Mouse (Mus musculus) midbrain, embryonic 13.5 days (tissue): Measurements from ENCODE around the gene Rrnad1. TPM values are rescaled to one million over a fixed set of nuclear protein-coding genes. Genes with fewer than 3 reads are reported as not detected.

Source experiments
- ATAC-seq: fragments of 200-750 bp; cut with Nextera tagmentation; 2 replicates; pipeline ENCODE4 v1.8.0; 2017; ENCODE audit warnings: mild to moderate bottlenecking, moderate TSS enrichment, moderate library complexity
- H3K27ac ChIP-seq: fragments of 300-500 bp; sonication (generic); 2 replicates; pipeline ENCODE4 v1.5.1; 2015; ENCODE audit warnings: inconsistent platforms, mild to moderate bottlenecking, moderate library complexity
- H3K27me3 ChIP-seq: fragments of 300-500 bp; sonication (generic); 2 replicates; pipeline ENCODE4 v1.6.1; 2015; ENCODE audit warnings: mild to moderate bottlenecking, inconsistent platforms
- H3K36me3 ChIP-seq: fragments of 300-500 bp; sonication (generic); 2 replicates; pipeline ENCODE4 v1.6.1; 2015; ENCODE audit warnings: mild to moderate bottlenecking, inconsistent platforms
- H3K4me1 ChIP-seq: fragments of 300-500 bp; sonication (generic); replicated peaks from 2 replicates; pipeline ENCODE4 v1.6.1; 2015; ENCODE audit warnings: inconsistent platforms
- H3K4me2 ChIP-seq: fragments of 300-500 bp; sonication (generic); replicated peaks from 2 replicates; pipeline ENCODE4 v1.6.1; 2015; ENCODE audit warnings: moderate library complexity, mild to moderate bottlenecking, inconsistent platforms
- H3K4me3 ChIP-seq: fragments of 300-500 bp; sonication (generic); replicated peaks from 2 replicates; pipeline ENCODE4 v1.5.1; 2015; ENCODE audit warnings: mild to moderate bottlenecking, inconsistent platforms
- H3K9ac ChIP-seq: fragments of 300-500 bp; sonication (generic); replicated peaks from 2 replicates; pipeline ENCODE4 v1.6.1; 2015; ENCODE audit warnings: mild to moderate bottlenecking, inconsistent platforms
- H3K9me3 ChIP-seq: fragments of 300-500 bp; sonication (generic); 2 replicates; pipeline ENCODE4 v1.6.1; 2016; ENCODE audit warnings: mild to moderate bottlenecking, inconsistent platforms
- WGBS: fragments of 180-500 bp; shearing (Covaris S2); methylation state at CpG from one replicate; pipeline ENCODE4 v1.1.7; 2015; 5-methylcytosine and 5-hydroxymethylcytosine counted together
- polyA plus RNA-seq: library from polyadenylated mRNA; unstranded; fragments of >200 nt; fragmentation: Nextera tagmentation; extraction: Ambion mirVana; gene quantifications from 2 replicates; pipeline ENCODE4 v1.2.1, GENCODE M21; 2015

Rrnad1 gene
- polyA plus RNA-seq, 1 experiment from 2014 or later = 24.9 TPM

- Histone ChIP-seq H3K4me3 (peak overlapping the region; percentile 37), H3K9ac (peak overlapping the region; percentile 71), H3K9me3 (no peaks in the 10 kb centered on the region), H3K36me3 (no peaks in the 10 kb centered on the region), H3K27ac (peak overlapping the region; percentile 95), H3K4me1 (peaks cover 29% of the 10 kb centered on the region), H3K4me2 (peak overlapping the region; percentile 60), H3K27me3 (no peaks in the 10 kb centered on the region)
- under 1% methylated on average over 27 of the region's 27 CpGs for WGBS
- ATAC-seq = peak; percentile 98
Observed at GRCm38 (mm10) chr3:87960586-87961191, 30.2 kb upstream of the Rrnad1 start.

GRCm38 (mm10) chr3:87960191-87960585, 29.7 kb upstream of the Rrnad1 start:
- Histone ChIP-seq H3K4me2 (peak overlapping the region; percentile 60), H3K9me3 (no peaks in the 10 kb centered on the region), H3K4me3 (peak overlapping the region; percentile 37), H3K27me3 (no peaks in the 10 kb centered on the region), H3K27ac (peak overlapping the region; percentile 95), H3K36me3 (no peaks in the 10 kb centered on the region), H3K9ac (peak overlapping the region; percentile 71), H3K4me1 (peaks cover 29% of the 10 kb centered on the region)
- WGBS = 2% methylated on average over 10 of the region's 10 CpGs
- 0 out of 2 replicates have a peak, but pooled peaks have one; percentile 1 for ATAC-seq

GRCm38 (mm10) chr3:87959371-87959770, 28.9 kb upstream of the Rrnad1 start:
- no peak for ATAC-seq
- no peaks in the 10 kb centered on the region for H3K36me3 ChIP-seq
- peak overlapping the region; percentile 95 for H3K27ac ChIP-seq
- no peak overlapping the region for H3K9ac ChIP-seq
- H3K4me2 ChIP-seq = no peak overlapping the region
- no peak overlapping the region for H3K4me3 ChIP-seq
- H3K9me3 ChIP-seq = no peaks in the 10 kb centered on the region
- 67% methylated on average over 7 of the region's 7 CpGs for WGBS
- peaks cover 29% of the 10 kb centered on the region for H3K4me1 ChIP-seq
- no peaks in the 10 kb centered on the region for H3K27me3 ChIP-seq

DNA sequence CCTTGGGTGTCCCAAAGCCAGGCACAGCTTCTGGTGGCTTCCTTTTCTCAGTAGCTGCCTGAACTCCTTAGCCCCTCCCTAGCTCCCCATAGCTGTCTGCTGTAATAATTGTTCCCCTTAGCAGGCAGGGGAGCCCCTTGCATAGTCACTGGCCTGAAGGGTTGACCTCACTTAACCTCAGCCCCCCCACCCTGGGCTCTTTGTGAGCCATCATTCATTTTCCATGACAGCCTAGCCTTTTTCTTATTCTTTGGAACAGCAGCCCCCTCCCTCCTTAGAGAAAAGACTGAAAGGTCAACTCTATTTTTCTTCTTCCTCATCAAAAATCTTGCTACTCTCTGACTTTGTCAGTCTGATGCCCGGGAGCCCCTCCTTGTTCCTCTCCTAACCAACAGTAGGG, 28.4 kb upstream of the Rrnad1 start:
- no peak overlapping the region for H3K9ac ChIP-seq
- no peaks in the 10 kb centered on the region for H3K9me3 ChIP-seq
- no peak overlapping the region for H3K4me3 ChIP-seq
- no peak for ATAC-seq
- no peak overlapping the region for H3K27ac ChIP-seq
- H3K36me3 ChIP-seq = no peaks in the 10 kb centered on the region
- H3K4me1 ChIP-seq = peaks cover 29% of the 10 kb centered on the region
- H3K27me3 ChIP-seq = no peaks in the 10 kb centered on the region
- no peak overlapping the region for H3K4me2 ChIP-seq
- WGBS = 32% methylated on average over 1 of the region's 1 CpGs

GRCm38 (mm10) chr3:87958476-87958875, 28.0 kb upstream of the Rrnad1 start:
- H3K9ac ChIP-seq = no peak overlapping the region
- no peak overlapping the region for H3K27ac ChIP-seq
- H3K4me1 ChIP-seq = peaks cover 29% of the 10 kb centered on the region
- WGBS = 28% methylated on average over 4 of the region's 4 CpGs
- no peaks in the 10 kb centered on the region for H3K36me3 ChIP-seq
- no peaks in the 10 kb centered on the region for H3K9me3 ChIP-seq
- H3K4me2 ChIP-seq = no peak overlapping the region
- ATAC-seq = no peak
- no peaks in the 10 kb centered on the region for H3K27me3 ChIP-seq
- no peak overlapping the region for H3K4me3 ChIP-seq

GRCm38 (mm10) chr3:87958056-87958455, 27.5 kb upstream of the Rrnad1 start:
- H3K4me1 ChIP-seq = peaks cover 33% of the 10 kb centered on the region
- no peak overlapping the region for H3K4me3 ChIP-seq
- no peaks in the 10 kb centered on the region for H3K9me3 ChIP-seq
- no peaks in the 10 kb centered on the region for H3K36me3 ChIP-seq
- H3K27me3 ChIP-seq = no peaks in the 10 kb centered on the region
- WGBS = 0% methylated on average over 1 of the region's 1 CpGs
- H3K27ac ChIP-seq = no peak overlapping the region
- H3K9ac ChIP-seq = no peak overlapping the region
- no peak overlapping the region for H3K4me2 ChIP-seq
- no peak for ATAC-seq

GRCm38 (mm10) chr3:87952440-87952839, 21.9 kb upstream of the Rrnad1 start:
- no peaks in the 10 kb centered on the region for H3K27me3 ChIP-seq
- peak overlapping the region; percentile 49 for H3K9ac ChIP-seq
- H3K4me1 ChIP-seq = peaks cover 58% of the 10 kb centered on the region
- H3K27ac ChIP-seq = peak overlapping the region; percentile 65
- 4% methylated on average over 5 of the region's 5 CpGs for WGBS
- H3K4me2 ChIP-seq = peak overlapping the region; percentile 48
- no peaks in the 10 kb centered on the region for H3K9me3 ChIP-seq
- peak; percentile 59 for ATAC-seq
- peak overlapping the region; percentile 16; the same call in 1 of the 2 replicates for H3K4me3 ChIP-seq
- H3K36me3 ChIP-seq = no peaks in the 10 kb centered on the region

DNA sequence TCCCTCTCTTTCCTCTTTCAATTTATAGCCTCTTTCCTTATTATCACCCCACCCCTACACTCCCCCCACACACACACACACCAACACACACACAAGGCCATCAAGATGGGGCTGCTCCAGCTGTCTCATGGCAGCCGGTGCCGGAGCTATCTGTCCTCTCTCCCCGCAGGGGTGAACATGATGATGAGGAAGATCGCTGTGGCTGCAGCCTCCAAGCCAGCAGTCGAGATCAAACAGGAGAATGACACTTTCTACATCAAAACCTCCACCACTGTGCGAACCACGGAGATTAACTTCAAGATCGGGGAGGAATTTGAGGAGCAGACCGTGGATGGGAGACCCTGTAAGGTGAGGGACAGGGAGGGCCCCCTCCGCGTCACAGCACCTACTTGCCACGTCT, 21.4 kb upstream of the Rrnad1 start:
- peak overlapping the region; percentile 48 for H3K4me2 ChIP-seq
- 15% methylated on average over 12 of the region's 12 CpGs for WGBS

GRCm38 (mm10) chr3:87949955-87950515, 19.5 kb upstream of the Rrnad1 start:
- peak overlapping the region; percentile 59 for H3K27ac ChIP-seq
- no peaks in the 10 kb centered on the region for H3K9me3 ChIP-seq
- ATAC-seq = no peak
- peaks cover 82% of the 10 kb centered on the region for H3K4me1 ChIP-seq
- peak overlapping the region; percentile 29 for H3K4me3 ChIP-seq
- peak overlapping the region; percentile 62 for H3K4me2 ChIP-seq
- H3K36me3 ChIP-seq = no peaks in the 10 kb centered on the region
- peak overlapping the region; percentile 52; the same call in 1 of the 2 replicates for H3K9ac ChIP-seq
- no peaks in the 10 kb centered on the region for H3K27me3 ChIP-seq
- 5% methylated on average over 13 of the region's 13 CpGs for WGBS

More for the DNA sequence above, 21.4 kb upstream of the Rrnad1 start:
- H3K36me3 ChIP-seq = no peaks in the 10 kb centered on the region
- H3K4me1 ChIP-seq = peaks cover 63% of the 10 kb centered on the region
- peak overlapping the region; percentile 16; the same call in 1 of the 2 replicates for H3K4me3 ChIP-seq
- peak overlapping the region; percentile 44; the same call in 1 of the 2 replicates for H3K9ac ChIP-seq
- no peaks in the 10 kb centered on the region for H3K27me3 ChIP-seq
- no peak for ATAC-seq
- no peaks in the 10 kb centered on the region for H3K9me3 ChIP-seq
- peak overlapping the region; percentile 65 for H3K27ac ChIP-seq

DNA sequence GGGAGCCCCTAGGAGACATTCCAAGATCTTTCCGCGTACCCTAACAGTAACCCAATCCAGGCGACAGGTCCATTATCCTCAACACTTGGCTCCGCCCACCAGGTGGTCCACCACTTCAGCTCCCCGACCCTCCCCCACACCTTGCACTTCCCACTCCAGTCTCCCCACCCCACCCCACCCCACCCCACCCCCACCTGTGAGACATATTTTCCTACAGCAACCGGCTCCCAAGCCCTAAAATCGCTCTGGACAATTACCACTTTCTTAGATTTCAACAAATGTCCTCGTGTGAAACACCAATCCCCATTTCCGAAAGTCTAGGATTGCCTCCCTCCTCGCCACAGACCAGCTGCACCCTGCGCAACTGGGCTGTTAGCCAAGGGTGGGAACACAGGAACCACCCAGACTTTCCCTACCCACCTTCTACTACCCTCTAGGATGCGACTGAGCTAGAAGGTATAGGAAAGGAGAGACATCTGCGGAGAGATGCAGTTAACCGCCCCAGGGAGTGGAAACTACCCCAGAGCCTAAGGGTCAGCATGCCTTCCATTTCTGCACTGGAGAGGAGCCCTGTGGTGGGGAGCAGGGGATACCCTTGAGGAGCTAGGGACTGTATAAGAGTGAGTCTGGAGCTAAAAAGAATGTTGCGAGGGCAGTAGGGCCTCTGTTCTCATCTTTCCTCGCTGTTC, 18.9 kb upstream of the Rrnad1 start:
- Histone ChIP-seq H3K9me3 (no peaks in the 10 kb centered on the region), H3K36me3 (no peaks in the 10 kb centered on the region), H3K4me1 (peaks cover 87% of the 10 kb centered on the region), H3K27ac (peak overlapping the region; percentile 59), H3K4me2 (peak overlapping the region; percentile 62), H3K4me3 (peak overlapping the region; percentile 29), H3K9ac (peak overlapping the region; percentile 64), H3K27me3 (no peaks in the 10 kb centered on the region)
- ATAC-seq = no peak
- WGBS = 6% methylated on average over 16 of the region's 16 CpGs

- ATAC-seq = 0 out of 2 replicates have a peak, but pooled peaks have one; percentile 5
- peak within 1 kb of the TSS; percentile 69 for H3K27ac ChIP-seq
Observed at GRCm38 (mm10) chr3:87948378-87949265, 18.1 kb upstream of the Rrnad1 start, which contains the start of gene Crabp2. TSS of gene Crabp2 (plus strand) at chr3:87948666.

More at GRCm38 (mm10) chr3:87948378-87949265, 18.1 kb upstream of the Rrnad1 start, which contains the start of gene Crabp2:
- peak within 1 kb of the TSS; percentile 62 for H3K4me2 ChIP-seq
- H3K4me1 ChIP-seq = peaks cover 87% of the 10 kb centered on the region
- H3K9me3 ChIP-seq = no peaks in the 10 kb centered on the region
- H3K36me3 ChIP-seq = no peaks in the 10 kb centered on the region
- peak within 1 kb of the TSS; percentile 29 for H3K4me3 ChIP-seq
- H3K9ac ChIP-seq = peak within 1 kb of the TSS; percentile 64
- H3K27me3 ChIP-seq = no peaks in the 10 kb centered on the region
- WGBS = 1% methylated on average over 35 of the region's 35 CpGs
